Mouse (Mus musculus): ENCODE data around the gene Rbck1.
A peak's percentile ranks its signal among the peaks of the same experiment; 100 is the strongest.
"Not testable (repeated sequence)": the region's sequence is repeated elsewhere in the genome, so short reads cannot be mapped to it uniquely, and the experiment has no call there.

Gene Rbck1

GRCm38 (mm10) chr2:152332101-152332825 is at the start of gene Rbck1:
Gene Rbck1 (minus strand): TSS chr2:152332653.
- DNase-seq (ENCODE audit: low spot score in 2 of 2), result peak; percentile 64 to 88

DNA sequence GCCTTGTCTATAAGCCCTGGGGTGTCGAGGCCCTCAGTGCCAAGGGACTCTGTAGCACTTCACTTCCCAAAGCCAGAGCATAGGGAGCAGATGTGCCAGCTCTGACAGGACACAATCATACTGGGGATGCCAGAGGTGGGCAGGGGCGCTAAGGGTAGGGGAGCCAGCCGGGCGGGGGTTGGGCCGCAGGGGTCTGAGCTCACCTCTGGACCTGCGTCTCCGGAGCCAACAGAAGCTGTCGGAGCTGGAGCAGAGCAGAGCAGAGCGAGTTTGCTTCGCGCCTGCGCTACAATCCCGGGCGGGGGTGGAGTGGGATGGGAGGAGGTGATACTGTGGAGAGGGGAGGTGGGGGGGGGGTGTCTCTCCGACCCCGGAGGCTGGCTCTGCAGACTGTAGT is 43.9 kb upstream of the Rbck1 start, which contains the start of gene Nrsn2:
TSS of gene Nrsn2 (minus strand) at position 294 of the 397 bp plus-strand sequence.
- peak in 1 of 2 experiments; percentile 38 for DNase-seq (ENCODE audit: low spot score in 2 of 2)

DNA sequence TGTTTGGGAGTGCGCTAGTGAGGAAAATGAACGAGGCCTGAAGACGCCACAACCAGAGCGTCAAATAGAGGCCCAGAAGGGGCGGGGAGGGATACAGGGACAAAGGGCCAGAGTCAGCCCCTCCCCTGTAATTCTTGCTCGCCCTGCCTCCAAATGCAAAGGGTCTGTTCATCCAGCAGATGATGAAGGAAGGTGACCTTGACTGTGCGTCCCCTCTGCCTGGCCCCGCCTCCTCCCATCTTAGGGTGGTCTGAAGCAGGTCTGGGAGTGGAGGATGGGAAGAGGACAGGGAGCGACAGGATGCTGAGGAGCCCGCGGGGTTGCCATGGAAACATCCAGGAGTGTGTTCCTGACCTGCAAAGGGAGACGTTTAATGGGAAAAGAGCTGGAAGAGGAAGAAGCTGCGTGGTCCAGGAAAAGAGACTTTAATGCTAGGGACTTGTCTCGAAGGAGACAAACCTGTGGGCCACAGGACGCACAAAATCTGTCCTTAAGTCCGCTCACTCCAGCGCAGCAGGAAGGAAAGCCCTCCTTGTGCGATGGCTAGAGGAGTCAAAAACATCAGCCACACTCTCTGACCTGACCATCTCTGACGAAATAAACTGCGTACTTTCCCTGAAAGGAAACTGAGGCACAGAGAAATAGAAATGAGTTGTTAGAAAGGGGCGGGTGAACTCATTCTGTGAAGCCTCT is 43.3 kb upstream of the Rbck1 start:
- DNase-seq (ENCODE audit: low spot score in 2 of 2), result peak in 1 of 2 experiments; percentile 60

DNA sequence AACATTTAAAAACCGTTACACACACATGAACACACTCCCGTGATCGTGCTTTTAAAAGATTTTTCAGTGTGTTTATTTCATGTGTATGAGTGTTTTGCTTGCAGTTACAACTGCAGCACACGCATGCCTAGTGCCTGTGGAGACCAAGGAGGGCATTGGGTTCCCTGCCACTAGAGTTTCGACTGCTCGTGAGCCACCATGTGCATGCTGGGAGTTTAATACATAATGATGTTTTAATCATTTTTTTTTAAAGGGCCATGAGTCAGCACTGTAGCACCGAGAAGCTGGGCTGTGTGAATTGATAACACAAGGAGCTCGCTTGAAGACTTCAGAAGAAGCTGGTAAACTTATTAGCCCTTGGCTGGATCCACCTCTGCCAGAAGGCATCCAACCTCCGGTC is 41.1 kb upstream of the Rbck1 start:
- DNase-seq (ENCODE audit: low spot score in 2 of 2), result no peak

GRCm38 (mm10) chr2:152372661-152373060 is 40.2 kb upstream of the Rbck1 start:
- no peak for DNase-seq (ENCODE audit: low spot score in 2 of 2)

- no peak for DNase-seq (ENCODE audit: low spot score in 2 of 2)
Measured at GRCm38 (mm10) chr2:152372104-152372503, 39.7 kb upstream of the Rbck1 start.

- peak in 1 of 2 experiments; percentile 59 for DNase-seq (ENCODE audit: low spot score in 2 of 2)
Measured at GRCm38 (mm10) chr2:152368532-152369140, 36.2 kb upstream of the Rbck1 start.

GRCm38 (mm10) chr2:152367917-152368316 is 35.5 kb upstream of the Rbck1 start:
- DNase-seq (ENCODE audit: low spot score in 2 of 2), result no peak

- DNase-seq (ENCODE audit: low spot score in 2 of 2), result peak; percentile 69 to 71
Measured at GRCm38 (mm10) chr2:152363245-152364147, 31.0 kb upstream of the Rbck1 start.

DNA sequence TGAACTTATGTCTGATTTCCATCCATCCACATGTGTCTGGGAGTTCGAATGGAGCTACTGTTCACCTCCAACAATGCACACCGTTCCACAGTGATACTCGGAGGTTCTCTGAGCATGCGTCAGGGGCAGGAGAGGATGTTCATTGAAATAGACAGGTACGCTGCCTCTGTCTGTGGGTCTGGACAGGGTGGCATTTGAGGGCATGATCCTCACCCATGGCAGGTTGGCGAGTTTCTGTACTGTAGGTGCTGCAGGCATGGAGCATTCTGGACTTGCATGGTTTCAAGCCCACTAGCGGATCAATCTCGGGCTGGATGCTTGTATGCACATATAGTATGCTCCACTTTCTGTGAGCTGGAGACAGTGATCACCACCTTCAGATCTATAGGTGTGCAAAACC is 28.7 kb upstream of the Rbck1 start:
- no peak for DNase-seq (ENCODE audit: low spot score in 2 of 2)

DNA sequence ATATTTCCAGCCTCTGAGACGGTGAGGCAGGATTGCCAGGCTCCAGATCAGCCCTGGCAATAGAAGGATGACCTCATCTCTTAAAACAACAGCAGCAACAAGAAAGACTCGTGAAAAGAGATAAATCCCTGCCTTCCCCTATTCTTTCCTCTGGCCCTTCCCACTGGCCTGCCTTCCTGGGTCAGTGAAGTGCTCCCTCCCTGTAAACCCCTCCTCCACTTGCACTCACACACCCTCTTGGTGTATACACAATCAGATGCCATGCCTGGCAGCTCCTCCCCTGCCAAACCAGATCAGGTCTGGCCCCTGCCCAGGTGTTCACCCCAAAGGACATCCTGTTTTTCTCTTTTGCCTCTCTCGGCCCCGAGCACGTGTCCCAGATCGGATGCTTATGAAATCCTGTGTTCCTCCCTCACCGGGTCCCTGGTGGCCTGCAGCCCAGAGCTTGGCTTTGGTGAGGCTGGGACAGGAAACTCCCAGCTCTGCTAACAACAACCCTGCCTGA is 27.9 kb upstream of the Rbck1 start:
- no peak for DNase-seq (ENCODE audit: low spot score in 2 of 2)

DNA sequence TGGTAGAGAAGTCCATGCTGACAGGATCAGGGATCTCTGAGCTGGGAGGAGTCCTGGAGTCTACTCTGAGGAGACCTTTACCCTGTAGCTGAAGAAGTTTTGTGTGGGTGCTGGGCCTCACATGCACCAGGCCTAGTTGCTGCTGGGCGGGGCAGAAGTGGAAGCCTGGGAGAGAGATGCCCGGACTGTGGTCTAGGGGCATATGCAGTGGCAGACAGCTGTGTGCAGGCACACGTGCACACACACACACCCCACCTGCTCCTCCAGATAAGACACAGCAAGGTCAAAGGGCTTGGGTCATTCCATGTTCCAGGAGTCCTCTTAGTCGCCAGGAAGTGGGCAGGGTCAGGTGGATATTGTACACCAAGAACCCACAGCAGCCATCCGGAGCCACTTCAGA is 27.2 kb upstream of the Rbck1 start:
- no peak for DNase-seq (ENCODE audit: low spot score in 2 of 2)

DNA sequence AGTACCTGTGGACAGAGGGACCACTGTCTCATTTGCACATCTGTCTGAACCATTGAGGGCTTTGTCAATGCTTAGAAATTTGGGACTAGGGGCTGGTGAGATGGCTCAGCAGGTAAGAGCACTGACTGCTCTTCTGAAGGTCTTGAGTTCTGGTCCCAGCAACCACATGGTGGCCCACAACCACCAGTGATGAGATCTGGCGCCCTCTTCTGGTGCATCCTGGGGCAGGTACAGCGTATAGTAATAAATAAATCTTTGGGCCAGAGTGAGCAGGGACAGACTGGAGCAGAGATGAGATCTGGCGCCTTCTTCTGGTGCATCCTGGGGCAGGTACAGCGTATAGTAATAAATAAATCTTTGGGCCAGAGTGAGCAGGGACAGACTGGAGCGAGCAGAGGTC is 26.5 kb upstream of the Rbck1 start:
- DNase-seq (ENCODE audit: low spot score in 2 of 2), result not testable (repeated sequence)

DNA sequence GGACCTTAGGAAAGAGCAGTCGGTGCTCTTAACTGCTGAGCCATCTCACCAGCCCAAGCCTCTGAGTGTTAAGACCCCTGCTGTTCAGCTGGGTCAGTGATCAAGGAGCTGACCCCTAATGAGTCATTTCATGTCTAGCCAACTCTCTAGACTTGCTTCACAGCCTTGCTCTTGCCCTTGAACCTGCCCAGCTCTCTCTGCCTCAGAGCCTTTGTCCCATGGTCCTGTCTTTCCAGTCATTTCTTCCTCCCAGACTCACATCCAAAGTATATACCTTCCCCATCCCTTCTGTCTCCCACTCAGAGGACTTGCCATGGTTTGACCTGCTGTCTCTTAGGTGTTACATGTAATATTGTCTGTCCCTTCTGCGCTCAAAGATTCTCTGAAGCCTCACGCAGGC is 24.8 kb upstream of the Rbck1 start:
- DNase-seq (ENCODE audit: low spot score in 2 of 2), result no peak

GRCm38 (mm10) chr2:152349842-152350540 is 17.5 kb upstream of the Rbck1 start:
- DNase-seq (ENCODE audit: low spot score in 2 of 2), result no peak

DNA sequence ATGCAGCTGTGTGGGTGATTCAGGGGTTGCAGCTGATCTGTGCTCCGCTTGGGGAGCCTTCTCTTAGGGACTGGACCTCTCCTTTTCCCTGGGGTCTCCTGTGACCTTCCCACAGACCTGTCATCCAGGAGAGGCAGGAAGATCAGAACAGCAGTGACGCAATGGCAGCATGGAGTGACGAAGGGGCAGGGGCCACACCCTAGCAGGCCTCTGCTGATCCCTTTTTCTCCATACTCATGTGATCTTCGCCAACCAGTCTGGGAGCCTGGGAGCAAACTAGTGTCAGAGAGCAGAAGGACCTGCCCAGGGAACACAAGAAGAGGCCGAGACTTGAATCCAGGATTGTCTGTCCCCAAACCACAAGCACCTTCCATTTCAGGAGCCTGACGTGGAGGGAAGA is 16.8 kb upstream of the Rbck1 start:
- no peak for DNase-seq (ENCODE audit: low spot score in 2 of 2)

GRCm38 (mm10) chr2:152347722-152348121 is 15.3 kb upstream of the Rbck1 start:
- no peak for DNase-seq (ENCODE audit: low spot score in 2 of 2)

DNA sequence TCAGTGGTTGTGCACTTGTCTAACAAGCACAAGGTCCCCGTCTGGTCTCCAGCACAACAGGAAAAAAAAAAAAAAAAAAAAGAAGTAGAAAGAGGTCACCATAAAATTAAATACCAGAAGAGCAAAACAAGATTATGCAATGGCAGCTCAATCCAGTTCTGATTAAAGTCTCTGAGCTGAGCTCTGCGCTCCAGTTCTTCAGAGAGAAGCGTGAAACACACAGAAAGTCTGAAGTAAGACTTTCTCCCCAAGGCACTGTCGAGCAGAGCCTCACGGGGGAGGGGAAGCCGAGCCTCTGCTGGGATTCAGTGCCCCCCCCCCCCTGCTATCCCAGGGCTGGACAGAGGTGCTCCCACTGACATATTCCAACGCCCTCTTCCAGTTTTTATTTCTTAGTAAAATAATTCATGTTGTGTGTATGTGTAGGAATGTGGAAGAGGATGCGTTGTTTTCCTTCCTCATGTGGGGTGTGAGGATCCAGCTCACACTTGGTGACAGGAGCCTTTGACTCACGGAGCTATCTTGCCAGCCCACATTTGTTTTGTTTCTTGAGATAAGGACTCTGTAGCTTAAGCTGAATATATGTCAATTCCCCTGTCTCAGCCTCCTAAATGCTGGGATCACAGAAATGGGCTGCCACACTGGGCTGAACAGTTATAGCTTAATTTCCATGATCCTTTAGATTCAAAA is 14.5 kb upstream of the Rbck1 start:
- no peak for DNase-seq (ENCODE audit: low spot score in 2 of 2)

GRCm38 (mm10) chr2:152345393-152345792 is 12.9 kb upstream of the Rbck1 start:
- DNase-seq (ENCODE audit: low spot score in 2 of 2), result no peak

DNA sequence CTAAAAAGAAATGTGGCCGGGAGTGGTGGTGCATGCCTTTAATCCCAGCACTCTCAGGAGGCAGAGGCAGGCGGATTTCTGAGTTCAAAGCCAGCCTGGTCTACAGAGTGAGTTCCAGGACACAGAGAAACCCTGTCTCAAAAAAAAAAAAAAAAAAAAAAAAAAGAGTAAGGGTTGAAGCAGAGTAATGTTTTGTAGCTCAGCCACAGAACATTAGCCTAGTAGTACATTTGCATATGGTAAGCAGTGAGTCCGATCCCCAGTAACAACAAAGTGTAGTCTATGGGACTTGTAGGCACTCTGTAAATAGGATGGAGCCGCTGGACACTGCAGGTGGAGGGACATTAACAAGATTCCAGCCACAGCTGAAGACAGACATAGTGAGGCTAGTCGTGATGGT is 12.5 kb upstream of the Rbck1 start:
- no peak for DNase-seq (ENCODE audit: low spot score in 2 of 2)
